Mouse (Mus musculus) B cell, adult 2 months (primary cell): ENCODE results near the gene Ripor3.

Experiments
- DNase-seq, 2 experiments: peaks; one replicate each; pipeline ENCODE4 v3.0.0; 2022

Ripor3 gene

DNA sequence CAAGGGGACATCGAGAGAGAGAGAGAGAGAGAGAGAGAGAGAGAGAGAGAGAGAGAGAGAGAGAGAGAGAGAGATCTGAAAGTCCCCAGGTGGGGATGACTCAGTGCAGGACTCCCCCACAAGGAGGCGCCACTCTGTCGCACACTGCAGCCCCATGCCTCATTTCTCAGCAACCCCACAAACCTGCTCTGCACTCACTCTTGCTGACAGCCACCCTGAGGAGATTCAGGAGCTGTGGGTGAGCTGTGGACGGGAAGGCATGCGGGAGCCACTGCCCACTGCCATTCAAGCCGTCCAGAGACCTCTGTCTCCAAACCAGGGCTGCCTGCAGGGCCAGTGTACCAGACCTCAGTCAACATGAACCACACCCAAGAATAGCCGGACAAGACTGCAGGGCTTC, 23.7 kb downstream of the Ripor3 start:
- DNase-seq, result peak; percentile 69 to 72

DNA sequence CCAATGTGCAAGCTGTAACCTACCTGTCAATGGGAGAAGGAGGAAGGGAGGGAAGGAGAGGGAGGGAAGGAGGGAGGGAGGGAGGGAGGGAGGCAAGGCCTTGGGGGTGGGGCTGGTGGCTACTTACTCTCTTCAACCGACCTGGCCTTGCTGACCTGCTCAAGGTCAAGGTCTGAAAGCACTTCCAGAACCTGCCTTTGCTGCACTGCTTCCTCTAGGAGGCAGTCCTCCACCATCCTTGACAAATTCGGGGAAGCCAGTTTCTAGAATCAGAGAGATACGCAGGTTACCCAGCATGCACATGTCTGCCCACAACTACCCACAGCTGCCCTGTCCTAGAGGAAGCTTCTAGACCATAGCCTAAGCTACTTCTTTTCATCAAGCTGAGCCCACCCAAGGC, 25.5 kb downstream of the Ripor3 start:
- DNase-seq, result no peak

DNA sequence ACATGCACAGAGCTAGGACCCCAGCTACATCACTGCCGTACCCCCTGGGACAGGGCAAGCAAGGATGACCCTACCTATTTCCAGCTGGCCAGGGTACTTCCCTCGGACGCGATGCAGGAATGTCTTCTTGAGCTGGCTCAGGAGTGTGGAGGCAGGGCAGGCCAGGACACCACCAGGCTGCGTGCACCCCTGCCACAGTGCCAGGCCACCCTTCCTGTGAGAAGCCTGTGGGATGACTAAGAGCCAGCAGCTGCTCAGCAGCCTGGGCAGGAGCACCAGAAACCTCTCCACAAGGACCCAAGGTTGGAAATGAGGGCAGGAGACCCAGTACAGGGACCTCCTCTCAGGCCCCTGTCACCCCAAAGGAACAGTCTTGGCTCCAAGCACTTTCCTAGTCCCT, 26.0 kb downstream of the Ripor3 start:
- DNase-seq, result no peak

DNA sequence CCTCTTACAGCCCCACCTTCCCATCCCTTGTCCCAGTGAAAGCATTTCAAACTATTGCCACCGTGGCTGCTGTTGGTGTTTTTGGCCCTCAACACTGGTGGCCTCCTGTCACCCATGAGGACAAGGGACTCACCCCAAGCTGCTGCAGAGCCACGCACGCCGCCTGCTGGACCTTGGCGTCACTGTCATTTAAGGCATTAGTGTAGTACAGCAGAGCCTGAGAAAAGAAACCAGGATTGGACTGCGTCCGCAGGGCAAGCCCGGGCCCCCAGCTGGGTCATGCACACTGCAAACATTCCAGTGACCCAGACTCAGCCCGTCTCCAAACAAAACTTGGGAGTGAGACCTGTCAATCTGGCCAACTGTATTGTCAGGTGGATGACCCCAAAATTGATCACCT, 27.8 kb downstream of the Ripor3 start:
- peak in 1 of 2 experiments; percentile 27 for DNase-seq

DNA sequence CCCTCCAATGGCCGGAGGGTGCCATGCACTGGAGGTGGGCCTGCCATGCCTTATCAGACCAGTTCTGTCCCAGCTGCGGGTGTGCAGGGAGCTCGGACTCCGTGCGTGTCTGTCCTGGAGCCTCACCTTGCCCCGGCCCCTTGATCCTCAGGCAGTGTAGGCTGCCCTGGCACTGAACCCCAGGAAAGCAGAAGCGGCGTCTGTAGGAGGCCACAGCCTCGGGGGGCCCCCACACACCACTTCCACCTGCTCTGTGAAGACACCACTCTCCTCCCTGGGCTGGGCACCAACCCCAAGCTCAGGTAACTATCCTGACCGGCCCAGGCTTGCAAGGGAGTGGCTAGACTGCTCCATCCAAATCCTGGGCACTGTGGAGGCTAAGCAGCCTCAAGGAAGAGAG, 30.0 kb downstream of the Ripor3 start:
- DNase-seq, result no peak

DNA sequence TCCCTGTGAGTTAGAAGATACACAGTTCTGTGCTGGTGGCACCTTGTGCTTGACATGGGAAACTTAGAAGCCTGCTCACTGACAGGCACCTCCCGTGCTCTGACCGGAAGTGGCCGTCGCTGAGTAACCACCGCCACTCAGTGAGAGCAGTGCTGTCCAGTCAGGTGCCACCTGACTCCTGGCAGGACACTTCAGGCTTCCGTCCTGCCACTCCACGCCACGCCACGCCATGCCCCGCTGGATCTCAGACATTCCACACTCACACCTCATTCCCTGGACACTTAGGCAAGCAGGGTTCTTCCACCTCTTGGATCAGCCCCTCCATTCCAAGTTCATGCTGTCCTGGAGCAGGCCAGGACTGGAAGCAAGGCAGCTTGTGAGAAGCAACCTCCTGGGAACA, 32.1 kb downstream of the Ripor3 start:
- no peak for DNase-seq

DNA sequence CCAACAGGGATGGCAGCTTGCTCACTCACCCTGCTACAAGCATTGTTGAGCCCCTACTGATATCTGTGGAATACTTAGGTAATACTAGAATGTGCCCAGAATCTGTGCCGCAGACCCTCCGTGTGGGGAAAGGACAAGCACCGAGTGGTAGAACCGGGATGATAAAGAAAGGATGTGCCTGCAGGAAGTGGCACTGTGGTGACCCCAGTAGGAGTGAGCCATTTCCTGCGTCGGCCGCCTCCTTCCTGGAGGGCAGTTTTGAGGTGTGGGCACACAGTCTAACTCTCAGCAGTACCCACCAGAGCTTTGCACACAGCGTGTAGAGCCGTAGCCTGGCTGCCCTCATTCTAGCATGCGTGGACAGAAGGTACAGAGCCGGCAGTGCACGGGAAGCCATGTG, 34.7 kb downstream of the Ripor3 start:
- no peak for DNase-seq

DNA sequence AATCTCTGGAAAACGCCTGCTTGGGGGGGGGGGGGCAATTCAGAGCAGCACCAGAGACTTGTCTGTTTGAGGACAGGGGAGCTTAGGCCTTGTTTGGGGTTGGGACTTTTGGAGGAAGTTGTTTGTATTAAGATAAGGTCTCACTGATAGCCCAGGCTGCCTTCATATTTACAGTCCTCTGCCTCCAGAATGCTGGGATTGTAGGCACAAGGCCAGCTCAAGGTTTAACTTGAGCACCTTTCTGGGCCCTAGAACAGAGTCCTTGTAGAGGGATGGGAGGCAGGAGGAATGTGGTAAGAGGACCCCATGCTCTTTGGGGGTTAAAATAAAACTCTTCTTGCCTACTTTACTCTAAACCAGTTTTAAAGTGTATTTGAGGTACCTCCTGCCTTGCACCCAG, 37.6 kb downstream of the Ripor3 start:
- DNase-seq, result no peak

DNA sequence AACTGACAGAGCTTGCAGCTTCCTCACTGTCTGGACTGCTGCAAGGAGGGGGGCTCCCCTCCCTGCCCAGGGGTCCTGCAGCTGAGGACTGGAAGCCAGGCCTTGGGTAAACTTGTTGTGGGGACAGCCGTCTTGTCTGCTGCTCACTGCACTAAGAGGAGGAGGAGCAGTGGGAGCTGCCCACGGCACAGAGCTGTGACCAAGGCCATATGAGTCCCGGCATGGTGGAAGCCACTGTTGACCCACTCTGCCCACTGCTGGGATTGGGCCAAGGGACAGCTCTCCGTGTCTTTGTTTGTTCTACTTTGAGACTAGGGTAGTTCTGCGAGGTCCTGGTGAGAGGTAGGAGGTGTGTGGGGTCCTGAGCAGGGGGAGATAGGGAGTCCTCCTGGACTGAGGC, 38.3 kb downstream of the Ripor3 start:
- DNase-seq, result no peak

DNA sequence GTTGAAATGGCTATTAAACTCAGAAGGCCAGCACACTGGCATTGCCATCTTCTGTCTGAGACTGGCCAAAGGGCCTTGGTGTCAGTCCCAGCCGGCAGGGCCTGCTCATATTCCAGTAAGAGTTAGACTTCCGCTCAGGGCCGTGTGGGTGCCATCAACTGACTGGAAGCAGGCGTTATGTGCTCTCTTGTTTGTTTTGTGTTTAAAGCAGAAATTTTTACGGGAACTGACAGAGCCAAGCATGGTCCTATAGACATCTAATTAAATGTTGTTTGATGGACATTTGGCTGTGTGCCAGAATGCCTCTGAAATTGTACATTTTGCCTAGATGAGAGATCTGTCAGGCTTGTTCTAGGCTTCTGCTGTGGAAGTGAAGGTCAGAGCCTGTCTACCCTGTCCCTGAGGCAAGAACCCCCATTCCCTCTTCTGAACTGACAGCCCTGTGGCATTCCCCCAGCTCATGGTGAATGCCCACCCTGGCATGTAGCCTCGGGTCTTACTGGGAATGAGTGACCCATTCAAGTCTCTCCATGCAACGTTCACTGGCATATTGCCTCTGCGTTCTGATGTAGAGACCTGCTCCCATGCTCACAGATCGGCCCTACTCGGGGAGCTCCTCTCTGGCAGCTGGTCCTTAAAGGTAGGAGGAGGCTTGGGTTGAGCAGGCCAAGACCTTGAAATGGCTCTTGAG, 40.4 kb downstream of the Ripor3 start:
- DNase-seq, result no peak

DNA sequence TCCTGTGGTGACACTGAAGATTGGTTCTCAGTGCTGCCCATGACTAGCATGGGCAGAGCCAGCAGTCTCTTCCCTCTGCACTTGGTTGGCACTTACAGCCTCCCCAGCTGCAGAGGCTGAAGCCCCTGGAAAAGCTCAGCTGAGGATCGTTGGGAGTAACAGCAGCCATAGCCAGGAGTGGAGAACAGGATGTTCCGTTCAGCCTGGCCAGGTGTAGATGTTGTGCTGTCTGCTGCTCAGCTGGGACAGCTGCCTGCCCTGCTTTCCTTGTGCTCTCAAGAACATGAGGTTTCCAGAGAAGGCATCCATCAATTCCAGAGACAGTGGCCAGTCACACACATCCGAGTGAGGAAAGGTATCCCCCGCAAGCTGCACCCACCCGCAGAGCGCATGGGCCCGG, 41.9 kb downstream of the Ripor3 start:
- no peak for DNase-seq

DNA sequence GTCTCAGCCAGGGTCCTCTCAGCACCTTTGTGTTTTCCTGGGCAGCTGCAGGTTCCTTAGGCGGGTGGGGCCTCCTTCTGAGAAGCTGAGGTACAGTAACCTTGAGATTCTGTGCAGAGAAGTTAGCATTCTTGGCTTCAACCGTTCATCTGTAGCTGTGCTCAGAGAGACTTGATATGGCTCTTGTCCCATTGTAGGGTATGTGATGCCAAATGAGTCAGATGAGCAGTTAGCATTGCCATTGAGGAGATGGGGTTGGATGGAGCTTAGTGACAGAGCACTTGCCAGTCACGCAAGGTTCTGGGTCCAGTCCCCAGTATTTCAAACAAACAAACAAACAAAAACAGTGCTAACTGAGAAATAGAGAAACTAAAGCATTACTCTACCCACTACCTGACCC, 44.5 kb downstream of the Ripor3 start:
- no peak for DNase-seq

DNA sequence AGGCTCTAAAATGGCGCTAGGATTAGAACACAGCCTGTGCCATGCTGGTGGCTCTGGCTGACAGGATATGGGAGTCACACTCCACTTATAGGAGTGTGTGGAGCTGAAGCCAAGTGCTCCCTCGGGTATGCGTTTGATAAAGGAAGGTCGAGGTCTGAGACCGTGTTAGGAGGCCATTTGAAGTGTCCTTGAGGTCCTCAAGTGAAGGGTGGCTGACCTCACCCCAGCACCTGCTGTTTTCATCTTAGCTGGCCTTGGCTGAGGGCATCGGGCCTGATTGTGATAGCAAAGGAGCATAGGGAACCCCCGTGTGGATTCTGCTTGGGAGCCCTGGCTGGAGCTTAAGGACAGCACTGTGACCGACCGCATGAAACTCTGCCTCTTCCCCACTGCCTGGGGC, 46.1 kb downstream of the Ripor3 start:
- no peak for DNase-seq

DNA sequence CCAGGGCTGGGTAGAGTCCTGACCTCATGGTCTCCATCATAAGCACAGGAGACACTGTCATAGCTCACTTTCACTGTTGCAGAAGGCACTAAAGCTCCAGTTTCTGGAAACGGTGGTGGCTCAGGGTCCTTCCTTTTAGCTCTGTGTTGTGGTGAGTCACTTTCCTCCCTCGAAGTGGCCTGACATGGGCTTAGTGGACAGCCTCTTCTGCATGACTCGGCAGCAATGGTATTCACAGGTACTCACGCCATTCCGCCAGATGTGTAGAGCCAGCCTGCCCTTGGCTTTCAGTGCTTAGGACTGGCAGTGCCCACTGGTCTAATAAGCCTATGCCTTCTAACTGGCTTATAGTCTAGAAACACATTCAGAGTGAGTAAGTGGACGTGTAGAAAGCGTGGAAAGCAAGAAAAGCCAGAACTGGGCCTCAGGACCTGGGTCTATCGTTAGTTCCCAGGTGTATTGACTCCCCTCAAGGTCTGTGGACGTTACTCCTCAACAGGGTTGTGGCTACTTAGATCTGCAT, 46.6 kb downstream of the Ripor3 start:
- no peak for DNase-seq

DNA sequence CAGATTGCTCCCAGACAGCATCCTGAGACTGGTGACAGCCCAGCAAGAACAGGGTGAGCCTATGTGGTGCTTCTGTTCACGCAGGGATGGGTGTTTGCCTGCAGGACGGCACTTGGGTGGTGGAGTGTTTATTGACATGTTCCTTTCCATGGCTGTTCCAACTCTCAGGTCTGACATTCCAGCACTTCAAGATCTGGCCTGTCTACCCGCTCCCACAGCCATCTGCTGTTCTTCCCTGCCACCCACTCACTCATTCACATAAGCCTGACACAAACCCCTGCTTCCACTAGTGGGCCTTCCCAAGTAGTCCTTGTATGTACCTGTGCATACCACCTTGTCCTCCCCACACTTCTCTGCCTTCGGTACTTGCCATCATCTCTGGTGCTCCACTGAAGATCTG, 47.2 kb downstream of the Ripor3 start:
- DNase-seq, result no peak

DNA sequence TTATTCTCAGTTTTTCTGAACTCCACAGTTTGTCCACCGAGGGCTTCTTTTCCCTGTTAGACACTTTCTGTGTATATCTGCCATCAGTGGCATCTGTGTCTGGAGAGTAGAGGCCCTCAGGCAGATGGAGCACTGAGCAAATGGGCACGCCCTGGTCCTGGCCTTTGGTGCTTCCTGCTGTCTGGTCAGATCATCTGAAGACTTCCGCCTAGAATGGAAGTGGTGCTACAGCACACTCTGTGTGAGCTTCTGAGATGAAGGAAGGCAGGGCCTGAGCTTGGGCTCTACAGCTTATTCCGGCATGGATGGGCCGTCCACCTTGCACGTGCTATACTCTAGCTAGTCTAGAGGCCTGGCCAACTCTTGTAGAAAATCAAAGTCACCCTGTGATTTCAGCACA, 48.1 kb downstream of the Ripor3 start:
- DNase-seq, result no peak

DNA sequence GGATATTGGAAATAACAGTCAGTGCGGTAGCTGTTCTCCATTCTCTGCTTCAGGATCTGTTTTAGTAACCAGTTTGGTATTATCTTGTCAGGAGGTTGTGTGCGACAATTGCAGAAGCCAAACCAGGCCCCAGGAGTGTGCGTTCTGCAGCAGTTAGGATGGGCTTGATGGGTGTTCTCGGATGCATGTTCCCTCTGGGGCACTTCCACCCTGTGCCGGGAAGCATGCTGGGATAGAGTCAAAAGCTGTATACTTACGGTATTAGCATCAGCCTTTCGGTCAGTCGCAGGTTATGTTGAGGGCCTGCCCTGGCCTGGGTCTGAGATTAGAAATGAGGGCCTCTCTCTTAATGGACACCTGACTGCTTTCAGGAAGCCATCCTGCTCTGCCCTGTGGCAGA, 49.8 kb downstream of the Ripor3 start:
- no peak for DNase-seq

DNA sequence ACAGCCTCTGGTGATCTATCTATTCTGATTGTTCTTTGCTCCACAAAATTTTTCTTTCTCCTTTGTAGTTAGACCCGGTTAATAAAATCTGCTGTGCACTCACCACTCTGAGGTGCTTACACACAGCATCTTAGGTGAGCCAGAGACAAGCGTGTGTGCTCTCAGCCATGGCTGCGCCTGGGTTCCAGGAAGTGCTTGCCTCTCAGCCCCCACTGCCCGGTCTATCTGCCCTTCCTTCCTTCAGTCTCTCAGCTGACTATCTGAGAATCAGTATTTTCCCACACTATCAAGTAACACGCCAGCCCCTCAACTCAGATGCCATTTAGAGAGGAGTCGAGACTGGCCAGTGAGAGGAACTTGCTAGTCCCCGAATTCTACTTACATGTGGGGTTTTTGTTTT, 50.4 kb downstream of the Ripor3 start:
- peak; percentile 59 to 65 for DNase-seq

DNA sequence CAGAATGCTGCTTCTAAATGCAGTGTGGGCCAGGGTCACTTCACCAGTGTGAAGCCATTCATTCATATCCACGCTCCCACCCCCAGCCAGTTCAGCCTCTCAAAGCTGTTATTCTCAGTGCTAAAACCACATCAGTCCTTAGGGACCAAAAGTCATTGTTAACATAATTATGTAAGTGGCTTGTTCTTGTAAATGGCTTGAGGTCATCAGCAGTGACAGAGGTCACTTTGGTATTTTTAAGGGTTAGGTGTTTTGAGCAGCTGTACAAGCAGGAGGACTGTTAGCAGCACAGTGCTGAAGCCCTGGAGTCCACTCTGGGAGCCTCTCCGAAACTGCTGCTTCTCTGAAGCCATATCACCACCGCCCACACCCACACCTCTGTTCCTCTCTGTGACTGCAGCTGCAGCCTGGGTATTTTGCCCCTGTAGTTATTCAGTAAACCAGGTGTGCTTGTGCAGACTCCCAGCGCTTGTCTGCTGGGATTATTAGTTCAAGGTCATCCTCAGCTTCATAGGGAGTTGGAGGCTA, 51.0 kb downstream of the Ripor3 start:
- DNase-seq, result peak; percentile 70 to 73

DNA sequence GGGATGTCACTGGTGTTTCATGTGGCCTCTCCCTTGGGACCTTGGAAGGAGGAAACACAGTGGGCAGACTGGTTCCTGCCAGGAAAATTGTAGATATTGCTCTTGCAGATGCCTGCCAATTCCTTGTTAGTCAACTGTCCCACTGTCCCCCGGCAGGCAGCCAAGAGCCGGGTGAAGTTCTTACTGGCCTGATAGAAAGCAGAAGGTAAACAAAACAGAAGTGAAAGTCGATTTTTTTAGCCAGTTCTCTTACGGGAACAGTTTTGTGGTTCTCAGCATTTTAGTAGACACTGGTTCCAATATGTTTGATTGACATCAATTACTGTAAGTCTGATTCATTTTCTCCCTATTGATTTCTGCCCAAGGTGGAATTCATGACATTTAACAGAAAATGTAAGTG, 51.6 kb downstream of the Ripor3 start:
- DNase-seq, result peak; percentile 70 to 75

DNA sequence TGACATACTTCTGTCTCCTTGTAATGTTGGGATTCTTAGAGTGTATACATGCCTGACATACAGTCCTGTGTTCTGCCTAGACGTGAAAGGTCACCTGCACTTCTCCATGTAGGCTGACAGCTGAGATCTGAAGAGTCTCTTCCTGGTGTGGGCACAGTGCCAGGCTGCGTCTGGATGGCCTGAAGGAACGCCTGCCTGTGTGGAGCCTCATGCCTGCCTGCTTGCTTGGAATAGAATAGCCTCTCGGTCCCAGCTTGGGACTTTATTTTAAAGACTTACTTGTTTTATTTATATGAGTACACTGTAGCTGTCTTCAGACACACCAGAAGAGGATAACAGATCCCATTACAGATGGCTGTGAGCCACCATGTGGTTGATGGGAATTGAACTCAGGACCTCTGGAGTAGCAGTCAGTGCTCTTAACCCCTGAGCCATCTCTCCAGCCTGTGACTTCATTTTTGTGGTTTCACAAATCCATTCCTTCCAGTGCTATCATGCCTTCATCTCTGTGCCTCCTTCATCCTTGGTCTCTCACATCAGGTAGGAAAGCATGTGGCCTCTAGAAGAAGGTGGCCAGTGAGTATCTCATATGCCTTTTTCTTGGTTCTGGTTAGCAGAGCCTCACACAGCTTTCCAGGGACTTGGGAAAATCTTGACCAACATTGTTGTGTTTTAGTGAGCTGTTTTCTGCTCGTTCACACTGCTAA, 52.2 kb downstream of the Ripor3 start:
- no peak for DNase-seq

DNA sequence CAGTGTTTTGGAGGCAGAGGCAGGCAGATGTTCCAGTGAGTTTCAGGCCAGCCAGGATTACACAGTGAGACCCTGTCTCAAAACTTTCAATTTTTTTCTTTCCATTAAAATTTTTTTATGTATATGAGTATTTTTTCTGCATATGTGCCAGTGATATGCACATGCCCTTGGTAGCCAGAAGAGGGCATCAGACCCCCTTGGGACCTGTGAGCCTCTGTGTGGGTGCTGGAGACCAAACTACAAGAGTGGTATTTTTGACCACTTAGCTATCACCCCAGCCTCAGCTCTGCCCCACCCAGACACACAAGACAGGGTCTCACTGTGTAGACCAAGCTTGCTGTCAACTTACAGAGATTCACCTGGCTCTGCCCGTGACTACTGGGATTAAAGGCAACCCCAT, 52.9 kb downstream of the Ripor3 start:
- DNase-seq, result peak; percentile 61 to 66

DNA sequence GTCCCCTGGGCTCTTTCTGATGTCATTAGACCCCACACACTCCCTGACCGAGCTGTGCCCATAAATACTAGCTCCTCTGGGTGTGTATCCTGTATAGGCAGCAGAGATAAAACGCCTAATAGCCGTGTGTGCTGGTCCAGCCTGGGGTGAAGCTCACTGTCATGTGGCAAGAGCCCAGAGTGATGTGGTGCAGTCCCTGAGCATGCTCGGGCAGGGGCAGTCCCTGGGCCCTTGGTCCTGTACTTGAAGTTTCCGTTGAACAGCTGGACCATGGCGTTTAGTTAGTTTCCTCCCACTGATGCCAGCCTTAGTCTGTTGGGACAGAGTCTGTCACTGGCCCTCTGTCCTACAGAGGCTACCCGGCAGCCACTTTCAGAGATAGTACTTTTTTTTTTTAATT, 55.5 kb downstream of the Ripor3 start:
- peak; percentile 38 to 40 for DNase-seq

DNA sequence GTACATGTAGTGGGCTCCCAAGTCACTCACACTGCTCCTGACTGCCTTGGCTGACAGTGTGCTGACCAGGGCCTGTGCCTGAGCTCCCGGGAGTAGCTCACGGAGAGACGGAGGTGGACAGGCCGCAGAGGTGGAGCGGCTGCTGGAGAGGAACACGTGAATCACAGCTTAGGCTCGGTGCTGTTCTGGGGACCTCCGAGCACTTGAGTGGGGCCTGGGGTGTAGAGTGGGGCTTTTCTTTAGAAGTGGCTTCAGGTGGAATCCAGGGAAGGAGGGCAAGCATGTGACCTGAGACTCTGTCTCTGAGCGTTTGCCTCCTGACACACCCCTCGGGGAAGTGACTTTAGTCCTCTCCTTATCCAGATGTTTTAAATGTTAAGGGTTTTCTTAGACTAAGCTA, 56.6 kb downstream of the Ripor3 start:
- no peak for DNase-seq
